Mouse (Mus musculus): Measurements from ENCODE around the gene Gm6526. TPM values are rescaled to one million over a fixed set of nuclear protein-coding genes. Genes with fewer than 3 reads are reported as not detected.
"Not testable (repeated sequence)": the region's sequence is repeated elsewhere in the genome, so short reads cannot be mapped to it uniquely, and the experiment has no call there.

Gene Gm6526
- polyA plus RNA-seq (2012; rRNA removed) (not detected in 2 replicates), polyA plus RNA-seq (2014; fragmentation: Nextera tagmentation; extraction: Ambion mirVana) (not detected in 2 replicates)

GRCm38 (mm10) chr14:43747566-43747965 is at the start of gene Gm6526:
Gene Gm6526 (plus strand): TSS chr14:43747866.
- WGBS (ENCODE audit: insufficient replicate concordance) = 60% methylated on average over 4 of the region's 4 CpGs
- DNase-seq (ENCODE audit: low read depth in 3 of 3, low spot score in 3 of 3); H3K4me2 ChIP-seq (ENCODE audit: low read depth); H3K4me1 ChIP-seq (replicated peaks; ENCODE audit: control insufficient read depth in 2 of 2, insufficient read depth in 2 of 2, low read length in 1 of 2); ATAC-seq (ENCODE audit: insufficient read depth); H3K9me3 ChIP-seq (ENCODE audit: control insufficient read depth, low read length); H3K36me3 ChIP-seq (replicated peaks; ENCODE audit: control insufficient read depth, insufficient read depth, low read depth); H3K27ac ChIP-seq; H3K27me3 ChIP-seq (ENCODE audit: control insufficient read depth, insufficient read depth, low read length); H3K4me3 ChIP-seq (ENCODE audit: insufficient read depth in 1 of 2, low read depth in 2 of 2, low read length in 2 of 2); H3K9ac ChIP-seq (replicated peaks): not testable (repeated sequence)

- WGBS (ENCODE audit: insufficient replicate concordance) = 76% methylated on average over 2 of the region's 3 CpGs
These were observed 20.3 kb upstream of the Gm6526 start, which contains the start of gene Gm16506 for GRCm38 (mm10) chr14:43727385-43727784. Gene Gm16506 (minus strand): TSS chr14:43727485.

DNA sequence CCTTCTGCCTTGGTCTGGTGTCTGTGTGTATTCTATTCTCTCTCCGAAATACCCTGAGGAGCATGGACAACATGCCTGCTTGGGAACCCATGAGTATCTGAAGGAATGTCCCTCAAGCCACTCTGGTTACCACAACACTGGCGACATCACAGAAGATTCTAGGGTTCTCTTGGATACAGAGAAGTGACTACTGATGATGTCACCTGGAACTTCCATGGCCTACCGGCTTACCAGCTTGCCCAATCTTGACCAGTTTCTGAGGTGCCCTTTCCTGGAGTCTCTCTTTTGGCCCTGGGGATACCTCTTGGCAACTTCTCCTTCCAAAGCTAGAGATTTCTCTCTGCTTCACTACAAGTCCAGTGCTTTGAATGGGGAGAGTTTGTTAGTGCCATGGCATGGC is 37.0 kb downstream of the Gm6526 start, which contains the start of gene Gm8180:
Gene Gm8180, minus strand, starts transcription at position 101 of the 400 bp plus-strand sequence.
- not testable (repeated sequence) for H3K9me3 ChIP-seq (ENCODE audit: control insufficient read depth, low read length); DNase-seq (ENCODE audit: low read depth in 3 of 3, low spot score in 3 of 3); ATAC-seq (ENCODE audit: insufficient read depth); H3K4me3 ChIP-seq (ENCODE audit: insufficient read depth in 1 of 2, low read depth in 2 of 2, low read length in 2 of 2); H3K9ac ChIP-seq (replicated peaks); H3K27me3 ChIP-seq (ENCODE audit: control insufficient read depth, insufficient read depth, low read length); H3K4me2 ChIP-seq (ENCODE audit: low read depth); H3K4me1 ChIP-seq (replicated peaks; ENCODE audit: control insufficient read depth in 2 of 2, insufficient read depth in 2 of 2, low read length in 1 of 2); H3K27ac ChIP-seq; H3K36me3 ChIP-seq (replicated peaks; ENCODE audit: control insufficient read depth, insufficient read depth, low read depth)
- WGBS (ENCODE audit: insufficient replicate concordance) = 55% methylated on average over 3 of the region's 3 CpGs

More at GRCm38 (mm10) chr14:43727385-43727784, 20.3 kb upstream of the Gm6526 start, which contains the start of gene Gm16506:
- H3K27ac ChIP-seq; H3K9ac ChIP-seq (replicated peaks); DNase-seq (ENCODE audit: low read depth in 3 of 3, low spot score in 3 of 3); H3K4me2 ChIP-seq (ENCODE audit: low read depth); H3K36me3 ChIP-seq (replicated peaks; ENCODE audit: control insufficient read depth, insufficient read depth, low read depth); H3K27me3 ChIP-seq (ENCODE audit: control insufficient read depth, insufficient read depth, low read length); H3K4me1 ChIP-seq (replicated peaks; ENCODE audit: control insufficient read depth in 2 of 2, insufficient read depth in 2 of 2, low read length in 1 of 2); H3K9me3 ChIP-seq (ENCODE audit: control insufficient read depth, low read length); ATAC-seq (ENCODE audit: insufficient read depth); H3K4me3 ChIP-seq (ENCODE audit: insufficient read depth in 1 of 2, low read depth in 2 of 2, low read length in 2 of 2): not testable (repeated sequence)

DNA sequence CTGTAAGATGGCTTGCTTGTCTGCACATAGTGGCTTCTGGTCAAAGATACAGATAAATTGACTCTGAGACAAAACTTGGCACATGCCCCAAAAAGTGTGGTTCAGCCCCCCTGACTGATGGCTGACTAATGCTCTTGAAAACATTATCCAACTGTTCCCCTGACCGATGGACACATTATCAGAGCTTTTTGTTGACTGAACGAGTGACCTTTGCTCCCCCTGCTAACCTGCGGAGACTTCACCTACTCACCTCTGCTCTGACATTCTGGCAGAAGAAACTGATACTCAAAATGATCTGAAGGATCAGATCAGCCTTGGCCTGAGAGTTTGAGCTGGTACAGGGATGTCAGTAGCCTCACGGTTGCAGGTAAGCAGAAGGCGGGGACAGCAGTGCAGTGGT is 46.1 kb downstream of the Gm6526 start:
- not testable (repeated sequence) for ATAC-seq (ENCODE audit: insufficient read depth); H3K27ac ChIP-seq; DNase-seq (ENCODE audit: low read depth in 3 of 3, low spot score in 3 of 3); H3K9me3 ChIP-seq (ENCODE audit: control insufficient read depth, low read length); H3K4me2 ChIP-seq (ENCODE audit: low read depth); H3K4me1 ChIP-seq (replicated peaks; ENCODE audit: control insufficient read depth in 2 of 2, insufficient read depth in 2 of 2, low read length in 1 of 2); H3K36me3 ChIP-seq (replicated peaks; ENCODE audit: control insufficient read depth, insufficient read depth, low read depth); H3K4me3 ChIP-seq (ENCODE audit: insufficient read depth in 1 of 2, low read depth in 2 of 2, low read length in 2 of 2); H3K27me3 ChIP-seq (ENCODE audit: control insufficient read depth, insufficient read depth, low read length); H3K9ac ChIP-seq (replicated peaks)
- 60% methylated on average over 5 of the region's 5 CpGs for WGBS (ENCODE audit: insufficient replicate concordance)

DNA sequence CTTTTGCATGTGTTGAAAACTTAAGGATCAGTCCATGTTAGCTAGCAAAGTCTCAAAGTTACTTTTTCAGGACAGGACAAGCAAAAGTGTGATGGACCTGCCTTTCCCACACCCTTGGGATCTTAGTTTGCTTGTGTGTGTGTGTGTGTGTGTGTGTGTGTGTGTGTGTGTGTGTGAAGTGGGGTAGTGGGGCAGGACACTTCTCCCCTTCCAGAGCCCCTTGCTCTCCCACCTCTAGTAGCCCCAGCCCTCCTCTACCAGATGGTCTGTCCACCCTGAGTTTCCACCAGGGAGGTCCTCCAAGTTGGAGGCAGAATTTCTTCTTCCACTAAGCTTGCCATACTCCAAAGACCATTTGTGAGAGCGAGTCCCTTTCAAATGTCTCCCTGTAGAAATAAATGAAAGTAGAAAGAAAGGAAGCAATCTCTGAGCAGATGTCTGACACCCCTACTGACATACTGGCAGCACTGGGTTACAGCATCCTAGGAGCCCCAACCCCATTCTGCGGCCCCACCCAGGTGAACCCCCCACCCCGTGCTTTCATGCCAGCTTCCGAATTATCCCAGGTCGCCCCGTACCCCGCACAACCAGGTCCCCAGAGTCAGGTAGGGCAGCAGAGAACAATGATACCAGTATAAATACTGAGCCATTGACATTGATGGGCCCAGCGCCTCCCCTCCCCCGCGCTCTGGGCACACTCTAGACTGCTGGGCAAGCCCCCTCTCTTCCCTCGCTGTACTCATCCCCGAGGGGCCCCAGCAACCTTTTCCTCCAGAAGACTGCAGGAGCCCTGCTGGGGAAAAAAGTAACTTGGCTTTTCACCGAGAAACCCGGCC is 48.6 kb downstream of the Gm6526 start:
- DNase-seq (ENCODE audit: low read depth in 3 of 3, low spot score in 3 of 3) (no peak), ATAC-seq (ENCODE audit: insufficient read depth) (no peak)
- Histone ChIP-seq H3K36me3 (replicated peaks; ENCODE audit: control insufficient read depth, insufficient read depth, low read depth) (no peaks in the 10 kb centered on the region), H3K9ac (replicated peaks) (no peak overlapping the region), H3K27me3 (ENCODE audit: control insufficient read depth, insufficient read depth, low read length) (no peaks in the 10 kb centered on the region), H3K9me3 (ENCODE audit: control insufficient read depth, low read length) (no peaks in the 10 kb centered on the region), H3K4me3 (ENCODE audit: insufficient read depth in 1 of 2, low read depth in 2 of 2, low read length in 2 of 2) (no peak overlapping the region), H3K4me2 (ENCODE audit: low read depth) (no peak overlapping the region), H3K27ac (no peak overlapping the region), H3K4me1 (replicated peaks; ENCODE audit: control insufficient read depth in 2 of 2, insufficient read depth in 2 of 2, low read length in 1 of 2) (no peaks in the 10 kb centered on the region)
- WGBS (ENCODE audit: insufficient replicate concordance) = 23% methylated on average over 14 of the region's 14 CpGs
- no peak for TF ChIP-seq EP300 (IDR thresholded peaks at IDR 0.05; ENCODE audit: low read depth)
- TF ChIP-seq CTCF (IDR thresholded peaks at IDR 0.05; ENCODE audit: low read depth) = no peak

DNA sequence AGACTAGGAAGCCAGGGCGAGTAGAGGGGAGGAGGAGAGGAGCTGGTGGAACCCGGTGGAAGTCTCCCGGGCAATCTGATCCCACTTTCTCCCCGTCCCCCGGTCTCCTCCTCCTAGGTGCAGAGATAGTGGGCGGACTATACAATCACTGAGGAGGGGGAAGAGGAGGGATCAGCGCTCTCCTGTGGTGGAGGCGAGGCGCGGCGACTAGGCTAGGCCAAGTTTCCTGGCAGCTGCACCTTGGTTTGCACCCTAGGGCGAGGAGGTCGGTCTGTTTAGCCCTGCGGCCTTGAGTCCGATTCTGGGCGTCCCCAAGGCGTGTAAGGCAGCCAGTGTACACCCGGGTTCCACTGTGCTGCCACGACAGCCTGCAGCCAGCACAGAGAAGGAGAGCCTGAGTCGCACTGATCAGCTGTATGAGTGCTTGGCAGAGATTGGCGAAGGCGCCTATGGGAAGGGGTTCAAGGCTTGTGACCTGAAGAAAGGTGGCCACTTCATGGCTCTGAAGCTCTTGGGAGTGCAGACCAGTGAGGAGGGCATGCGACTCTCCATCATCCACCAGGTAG is 49.3 kb downstream of the Gm6526 start:
- not testable (repeated sequence) for H3K27me3 ChIP-seq (ENCODE audit: control insufficient read depth, insufficient read depth, low read length); H3K9me3 ChIP-seq (ENCODE audit: control insufficient read depth, low read length); H3K36me3 ChIP-seq (replicated peaks; ENCODE audit: control insufficient read depth, insufficient read depth, low read depth); H3K9ac ChIP-seq (replicated peaks); DNase-seq (ENCODE audit: low read depth in 3 of 3, low spot score in 3 of 3); ATAC-seq (ENCODE audit: insufficient read depth); H3K4me3 ChIP-seq (ENCODE audit: insufficient read depth in 1 of 2, low read depth in 2 of 2, low read length in 2 of 2); H3K4me2 ChIP-seq (ENCODE audit: low read depth); H3K27ac ChIP-seq; H3K4me1 ChIP-seq (replicated peaks; ENCODE audit: control insufficient read depth in 2 of 2, insufficient read depth in 2 of 2, low read length in 1 of 2)
- 15% methylated on average over 22 of the region's 23 CpGs for WGBS (ENCODE audit: insufficient replicate concordance)
